Mouse (Mus musculus): Measurements from ENCODE around the gene Nr2f1.
A peak's percentile ranks its signal among the peaks of the same experiment; 100 is the strongest.

The Nr2f1 gene

DNA sequence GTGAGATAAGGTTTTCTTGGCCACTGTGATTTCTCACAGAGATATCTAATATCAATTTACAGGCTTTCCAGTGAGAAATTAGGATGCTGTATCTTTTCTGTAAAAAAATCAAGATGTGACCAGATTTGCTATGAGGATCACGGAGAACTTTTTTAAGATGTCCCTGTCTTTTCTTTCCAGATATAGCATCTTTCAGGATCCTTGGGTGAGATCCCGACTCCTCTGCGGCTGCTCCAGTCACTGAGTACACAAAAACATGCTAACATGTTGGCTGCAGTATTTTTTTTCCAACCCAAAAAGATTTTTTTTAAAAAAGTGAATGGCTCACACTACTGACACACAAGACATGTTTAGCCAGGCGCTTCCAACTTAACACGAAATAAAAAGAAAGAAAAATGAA is 20.8 kb downstream of the Nr2f1 start:
- no peak for DNase-seq

GRCm38 (mm10) chr13:78178021-78178420 is 21.5 kb downstream of the Nr2f1 start:
- DNase-seq = no peak

- DNase-seq = no peak
Observed at GRCm38 (mm10) chr13:78177381-78177950, 22.1 kb downstream of the Nr2f1 start.

DNA sequence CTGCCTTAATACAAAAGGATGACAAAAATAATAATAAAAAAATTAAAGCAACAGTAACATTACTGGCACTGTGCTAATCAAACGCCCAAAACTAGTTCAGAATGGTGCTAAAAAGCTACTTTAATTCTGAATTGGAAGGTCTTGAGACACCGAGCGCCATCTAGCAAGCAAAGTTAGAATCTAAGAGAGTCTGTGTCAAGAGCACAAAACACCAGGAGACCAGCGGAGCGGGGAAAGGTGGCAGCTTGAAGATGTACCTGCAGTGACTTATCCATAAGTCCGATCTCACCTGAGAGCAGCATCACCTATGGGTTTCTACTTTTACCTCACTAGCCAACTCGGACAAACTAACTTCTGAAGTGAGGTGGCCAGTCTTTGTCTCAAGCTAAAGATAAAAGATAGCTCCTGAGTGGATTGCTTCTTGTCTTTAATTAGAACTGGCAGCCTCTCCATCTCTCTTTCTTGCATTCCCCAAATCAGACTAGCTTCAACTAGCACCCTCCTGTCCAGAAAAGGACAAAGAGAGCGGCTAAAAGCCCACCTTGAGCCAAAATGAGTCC is 23.7 kb downstream of the Nr2f1 start:
- peak; percentile 61 for DNase-seq

- DNase-seq = no peak
Observed at GRCm38 (mm10) chr13:78174891-78175290, 24.7 kb downstream of the Nr2f1 start.

DNA sequence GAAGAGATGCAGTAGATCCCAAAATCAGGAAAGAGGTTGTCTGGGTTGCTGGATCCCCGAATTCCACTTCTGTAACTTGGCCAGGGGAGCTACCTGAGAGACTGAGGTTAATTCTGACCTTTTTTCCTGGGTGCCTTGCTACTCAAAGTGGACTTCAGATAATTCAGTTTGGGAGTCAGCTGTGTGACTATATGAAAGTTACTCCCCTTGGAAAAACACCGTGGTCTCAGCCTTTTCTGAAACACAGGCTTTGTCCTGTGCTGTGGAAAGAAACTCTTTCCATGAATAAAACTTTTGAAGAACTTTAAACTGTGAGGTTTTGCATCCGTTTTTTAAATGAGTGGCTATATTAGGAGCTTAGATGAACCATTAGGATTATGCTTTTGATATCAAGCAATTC is 25.4 kb downstream of the Nr2f1 start:
- DNase-seq = no peak

GRCm38 (mm10) chr13:78172861-78173260 is 26.7 kb downstream of the Nr2f1 start:
- peak; percentile 42 for DNase-seq

GRCm38 (mm10) chr13:78171984-78172636 is 27.4 kb downstream of the Nr2f1 start:
- peak; percentile 64 for DNase-seq

- DNase-seq = peak; percentile 67
Observed at GRCm38 (mm10) chr13:78171320-78171719, 28.2 kb downstream of the Nr2f1 start.

DNA sequence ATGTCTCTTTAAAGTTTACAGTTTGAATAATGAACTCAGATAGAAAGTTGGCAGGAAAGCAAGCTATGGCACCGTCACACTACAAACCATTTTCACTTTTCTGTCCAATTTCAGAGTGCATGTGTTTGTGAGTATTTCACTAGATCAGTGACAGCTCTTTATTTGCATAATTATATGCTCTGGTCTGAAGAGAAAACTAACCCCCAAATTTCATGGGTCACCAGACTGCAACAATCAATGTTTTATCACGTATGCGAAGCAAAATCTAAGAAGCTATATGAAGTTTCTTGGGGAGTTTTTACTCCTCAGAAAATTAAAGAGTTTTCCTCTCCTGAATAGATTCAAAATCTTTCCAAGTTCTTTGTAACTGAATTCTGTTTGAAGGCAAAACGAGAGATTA is 31.4 kb downstream of the Nr2f1 start:
- DNase-seq = no peak

DNA sequence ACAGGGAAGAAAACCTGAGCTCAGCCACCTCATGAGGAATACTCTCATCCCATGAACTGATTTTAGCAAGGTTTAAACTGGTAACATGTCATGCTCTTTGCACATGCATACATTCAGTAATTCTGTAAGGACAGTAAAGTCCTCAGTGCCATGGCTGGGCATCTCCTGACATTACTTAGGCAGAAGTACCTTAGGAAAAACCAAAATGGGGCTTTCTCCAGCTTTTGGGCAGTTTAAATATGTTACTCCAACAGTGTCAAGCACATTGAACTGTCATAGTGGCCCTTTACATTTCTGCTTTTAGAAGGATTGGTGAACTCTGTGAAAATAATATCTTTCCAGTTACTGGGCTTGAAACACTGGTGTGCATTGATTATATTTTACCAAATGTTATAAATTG is 34.6 kb downstream of the Nr2f1 start:
- no peak for DNase-seq

DNA sequence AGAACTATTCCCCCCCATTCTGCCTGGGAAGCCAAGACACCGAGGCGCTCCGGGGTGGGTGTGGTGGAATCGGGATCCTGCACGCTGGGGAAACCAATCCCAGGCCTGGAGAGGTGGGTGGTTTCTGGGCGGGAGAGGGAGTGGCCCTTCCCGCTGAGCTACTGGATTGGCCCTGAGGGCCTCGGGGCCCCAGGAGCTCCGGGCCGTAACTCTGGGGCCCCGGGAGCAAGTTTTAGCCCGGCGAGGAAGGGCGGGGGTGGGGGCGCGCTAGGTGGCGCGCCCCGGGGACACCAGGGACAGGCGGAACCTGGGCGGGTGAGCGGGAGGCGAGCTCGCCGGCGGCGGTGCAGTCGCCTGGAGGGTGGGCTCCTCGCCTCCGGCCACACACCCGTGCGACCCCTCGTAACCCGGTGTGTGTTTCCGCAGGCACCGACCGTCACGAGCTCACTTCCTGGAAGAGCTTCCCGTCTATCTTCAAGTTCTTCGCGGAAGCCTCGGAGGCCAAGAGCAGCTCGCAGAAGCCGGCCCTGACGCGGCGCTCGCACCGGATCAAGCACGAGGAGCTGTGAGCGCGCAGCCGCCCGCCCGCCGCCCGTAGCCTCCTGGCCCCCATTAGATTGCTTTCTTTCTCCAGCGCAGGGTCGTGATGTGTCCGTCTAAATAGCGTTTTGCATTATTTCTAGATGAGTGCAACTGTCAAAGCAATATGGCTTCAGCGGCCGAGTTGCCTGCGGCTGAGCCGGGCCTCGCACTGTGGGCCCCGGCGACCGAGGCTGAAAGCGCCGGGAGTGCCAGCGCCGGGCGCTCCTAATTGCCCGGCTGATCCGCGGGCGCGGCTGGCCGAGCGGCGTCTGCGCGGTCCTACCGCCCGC is 36.2 kb downstream of the Nr2f1 start:
- peak; percentile 94 for DNase-seq

GRCm38 (mm10) chr13:78162149-78162548 is 37.4 kb downstream of the Nr2f1 start:
- DNase-seq = peak; percentile 94

DNA sequence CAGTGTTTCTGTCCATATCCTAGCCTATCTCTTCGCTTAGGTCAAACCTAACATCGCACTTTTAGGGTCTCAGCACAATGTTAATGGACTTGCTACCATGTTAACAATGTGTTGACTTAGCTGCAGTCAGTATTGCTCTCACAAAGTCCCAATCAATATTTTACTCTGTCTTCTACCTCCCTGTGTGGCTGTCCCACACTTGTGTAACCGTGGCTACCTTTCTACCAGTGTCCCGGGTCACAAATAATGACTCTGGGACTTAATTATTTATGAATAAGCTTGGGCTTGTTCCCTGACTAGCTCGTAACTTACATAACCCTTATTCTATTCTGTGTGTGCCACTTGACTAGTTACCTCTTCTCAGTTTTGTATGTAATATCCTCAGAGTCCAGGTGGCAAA is 42.1 kb downstream of the Nr2f1 start:
- no peak for DNase-seq

All from retina, postnatal 1 day (tissue).